Mouse (Mus musculus): ENCODE data around the gene Dnaja3.

DNA sequence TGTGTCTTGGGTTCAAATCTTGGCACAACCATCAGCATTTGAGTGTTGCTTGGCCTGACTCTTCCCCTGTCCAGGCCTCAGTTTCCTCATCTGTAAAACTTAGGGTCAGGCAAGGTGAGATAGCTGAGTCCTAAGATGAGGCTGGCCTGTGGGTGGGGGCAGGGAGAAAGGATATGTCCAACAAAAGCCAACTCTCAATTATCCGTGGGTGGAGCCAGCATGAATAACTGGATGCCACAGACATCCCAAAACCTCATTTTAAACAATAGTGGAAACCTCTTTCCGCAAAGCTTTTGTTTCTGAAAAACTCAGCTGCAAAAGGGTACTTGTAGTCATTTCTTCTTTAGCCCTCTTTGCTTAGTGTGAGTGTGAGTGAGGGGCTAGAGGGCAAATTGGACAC is 43.0 kb upstream of the Dnaja3 start:
- no peak for TF ChIP-seq POLR2A (IDR thresholded peaks at IDR 0.05; ENCODE audit: borderline replicate concordance, extremely low read depth, insufficient read depth, insufficient read length, poor library complexity, severe bottlenecking)
- no peak for TF ChIP-seq CTCF (IDR thresholded peaks at IDR 0.05; ENCODE audit: borderline replicate concordance, extremely low read depth, insufficient read depth, insufficient read length)
